Mouse (Mus musculus) midbrain, postnatal 0 days (tissue): Measurements from ENCODE around the gene Cdh23. TPM values are rescaled to one million over a fixed set of nuclear protein-coding genes. Genes with fewer than 3 reads are reported as not detected.

ENCODE experiments used
- ATAC-seq: fragments of 200-750 bp; cut with Nextera tagmentation; 2 replicates; pipeline ENCODE4 v1.8.0; 2017; ENCODE audit warnings: moderate number of reproducible peaks, mild to moderate bottlenecking, moderate TSS enrichment, moderate library complexity; ENCODE audit not compliant: low FRiP score
- DNase-seq: peaks from one replicate; pipeline ENCODE4 v3.0.0-alpha.2; 2015; ENCODE audit warnings: low spot score
- H3K27ac ChIP-seq: fragments of 300-500 bp; sonication (generic); 2 replicates; pipeline ENCODE4 v1.5.1; 2014; ENCODE audit warnings: low read depth, mild to moderate bottlenecking, low read length, mixed read lengths
- H3K27me3 ChIP-seq: fragments of 300-500 bp; sonication (generic); 2 replicates; pipeline ENCODE4 v1.6.1; 2014; ENCODE audit warnings: low read length, control low read depth, mixed read lengths; ENCODE audit not compliant: insufficient read depth
- H3K36me3 ChIP-seq: fragments of 300-500 bp; sonication (generic); 2 replicates; pipeline ENCODE4 v1.6.1; 2014; ENCODE audit warnings: low read length, control low read depth, mixed read lengths; ENCODE audit not compliant: insufficient read depth
- H3K4me1 ChIP-seq: fragments of 300-500 bp; sonication (generic); 2 replicates; pipeline ENCODE4 v1.6.1; 2014; ENCODE audit warnings: mild to moderate bottlenecking, control low read depth, antibody characterized with exemption, low read length, mixed read lengths; ENCODE audit not compliant: insufficient read depth
- H3K4me2 ChIP-seq: fragments of 300-500 bp; sonication (generic); 2 replicates; pipeline ENCODE4 v1.6.1; 2014; ENCODE audit warnings: low read depth, mild to moderate bottlenecking, low read length, mixed read lengths; ENCODE audit not compliant: poor library complexity, severe bottlenecking
- H3K4me3 ChIP-seq: fragments of 300-500 bp; sonication (generic); 2 replicates; pipeline ENCODE4 v1.5.1; 2014; ENCODE audit warnings: low read depth, mild to moderate bottlenecking, low read length, moderate library complexity
- H3K9ac ChIP-seq: fragments of 300-500 bp; sonication (generic); replicated peaks from 2 replicates; pipeline ENCODE4 v1.6.1; 2014; ENCODE audit warnings: mild to moderate bottlenecking, low read length, moderate library complexity, mixed read lengths; ENCODE audit not compliant: poor library complexity, severe bottlenecking
- H3K9me3 ChIP-seq: fragments of 300-500 bp; sonication (generic); 2 replicates; pipeline ENCODE4 v1.6.1; 2016; ENCODE audit warnings: low read length, control low read depth
- CTCF ChIP-seq: IDR thresholded peaks from 2 replicates; pipeline ENCODE4 v1.5.1; 2016; ENCODE audit warnings: antibody characterized with exemption, mild to moderate bottlenecking
- WGBS: fragments of 180-500 bp; shearing (Covaris S2); extraction: QIAGEN DNeasy Blood & Tissue Kit; methylation state at CpG from one replicate; pipeline ENCODE4 v1.1.7; 2014; 5-methylcytosine and 5-hydroxymethylcytosine counted together
- polyA plus RNA-seq: library from polyadenylated mRNA; unstranded; fragments of >200 nt; fragmentation: Nextera tagmentation; extraction: Ambion mirVana; gene quantifications from 2 replicates; pipeline ENCODE4 v1.2.1, GENCODE M21; 2015
- total RNA-seq: library from RNA; depleted of rRNA; stranded (reverse); fragments of >200 nt; gene quantifications from 2 replicates; pipeline ENCODE4 v1.2.3, GENCODE M21; 2014

Gene Cdh23
- total and polyA plus RNA-seq, 2 experiments from 2014 or later, result 4.8 to 20.8 TPM

GRCm38 (mm10) chr10:60539164-60539914, 157.0 kb downstream of the Cdh23 start:
- no peaks in the 10 kb centered on the region for H3K9me3 ChIP-seq
- no peak overlapping the region for H3K4me2 ChIP-seq
- no peaks in the 10 kb centered on the region for H3K27me3 ChIP-seq
- ATAC-seq (no peak), DNase-seq (no peak)
- 86% methylated on average over 18 of the region's 18 CpGs for WGBS
- no peak overlapping the region for H3K9ac ChIP-seq
- no peak overlapping the region for H3K4me3 ChIP-seq
- no peaks in the 10 kb centered on the region for H3K4me1 ChIP-seq
- TF ChIP-seq CTCF, result no peak
- H3K27ac ChIP-seq, result no peak overlapping the region
- H3K36me3 ChIP-seq, result no peaks in the 10 kb centered on the region

- Histone ChIP-seq H3K4me2 (no peak overlapping the region), H3K4me1 (no peaks in the 10 kb centered on the region), H3K9me3 (no peaks in the 10 kb centered on the region), H3K4me3 (no peak overlapping the region), H3K27ac (no peak overlapping the region), H3K36me3 (no peaks in the 10 kb centered on the region), H3K9ac (no peak overlapping the region), H3K27me3 (no peaks in the 10 kb centered on the region)
- DNase-seq, result no peak
- WGBS, result 19% methylated on average over 14 of the region's 14 CpGs
- ATAC-seq, result no peak
- TF ChIP-seq CTCF, result no peak
Observed at GRCm38 (mm10) chr10:60536098-60536811, 160.0 kb downstream of the Cdh23 start.

- no peaks in the 10 kb centered on the region for H3K9me3 ChIP-seq
- ATAC-seq, result no peak
- 0 out of 2 replicates have a peak, but pooled peaks cover 3% of the 10 kb centered on the region for H3K4me1 ChIP-seq
- H3K9ac ChIP-seq, result no peak overlapping the region
- H3K27ac ChIP-seq, result no peak overlapping the region
- H3K4me2 ChIP-seq, result no peak overlapping the region
- WGBS, result 79% methylated on average over 4 of the region's 4 CpGs
- H3K27me3 ChIP-seq, result no peaks in the 10 kb centered on the region
- H3K4me3 ChIP-seq, result no peak overlapping the region
- no peak for TF ChIP-seq CTCF
- H3K36me3 ChIP-seq, result no peaks in the 10 kb centered on the region
- DNase-seq, result no peak
Observed at GRCm38 (mm10) chr10:60532502-60532901, 163.8 kb downstream of the Cdh23 start.

GRCm38 (mm10) chr10:60531349-60531748, 164.9 kb downstream of the Cdh23 start:
- ATAC-seq (no peak), DNase-seq (peak; percentile 76)
- Histone ChIP-seq H3K9ac (no peak overlapping the region), H3K36me3 (no peaks in the 10 kb centered on the region), H3K27me3 (no peaks in the 10 kb centered on the region), H3K4me1 (0 out of 2 replicates have a peak, but pooled peaks cover 3% of the 10 kb centered on the region), H3K27ac (no peak overlapping the region), H3K4me3 (no peak overlapping the region), H3K4me2 (no peak overlapping the region), H3K9me3 (no peaks in the 10 kb centered on the region)
- TF ChIP-seq CTCF, result peak; percentile 75
- 33% methylated on average over 2 of the region's 2 CpGs for WGBS

GRCm38 (mm10) chr10:60530633-60531032, 165.7 kb downstream of the Cdh23 start:
- H3K27ac ChIP-seq, result no peak overlapping the region
- no peak overlapping the region for H3K9ac ChIP-seq
- WGBS, result 82% methylated on average over 10 of the region's 10 CpGs

GRCm38 (mm10) chr10:60527949-60528348, 168.3 kb downstream of the Cdh23 start:
- H3K27ac ChIP-seq, result no peak overlapping the region
- H3K4me3 ChIP-seq, result no peak overlapping the region
- no peak overlapping the region for H3K4me2 ChIP-seq
- 0 out of 2 replicates have a peak, but pooled peaks cover 3% of the 10 kb centered on the region for H3K4me1 ChIP-seq
- H3K36me3 ChIP-seq, result no peaks in the 10 kb centered on the region
- DNase-seq, result no peak
- H3K9me3 ChIP-seq, result no peaks in the 10 kb centered on the region
- no peak for TF ChIP-seq CTCF
- ATAC-seq, result no peak
- 55% methylated on average over 7 of the region's 7 CpGs for WGBS
- H3K9ac ChIP-seq, result no peak overlapping the region
- no peaks in the 10 kb centered on the region for H3K27me3 ChIP-seq

More at GRCm38 (mm10) chr10:60530633-60531032, 165.7 kb downstream of the Cdh23 start:
- no peaks in the 10 kb centered on the region for H3K9me3 ChIP-seq
- H3K27me3 ChIP-seq, result no peaks in the 10 kb centered on the region
- H3K4me3 ChIP-seq, result no peak overlapping the region
- no peak for TF ChIP-seq CTCF
- no peak overlapping the region for H3K4me2 ChIP-seq
- no peaks in the 10 kb centered on the region for H3K36me3 ChIP-seq
- DNase-seq (no peak), ATAC-seq (no peak)
- 0 out of 2 replicates have a peak, but pooled peaks cover 3% of the 10 kb centered on the region for H3K4me1 ChIP-seq
